In genomic region chr19:42723302-42723701, GRCm38 (mm10) we compare ENCODE assay signal across 1 mouse cellular context.
TF ChIP-seq lines count a peak whose summit lies in the region.

No protein-coding gene starts in this region.

TF ChIP-seq in MEL, 35 proteins besides CTCF, POLR2A, EP300 and RAD21 (continued from another document):
- no peak for TF ChIP-seq BHLHE40 (IDR thresholded peaks at IDR 0.05; ENCODE audit: borderline replicate concordance, low read depth, low read length)
